Mouse (Mus musculus) E14TG2a.4 (cell line): ENCODE results near the gene Cdhr5.

ENCODE experiments used
- H3K27me3 ChIP-seq: 2 replicates; pipeline ENCODE4 v1.6.1; 2014; ENCODE audit warnings: low read length, control low read depth; ENCODE audit not compliant: insufficient read depth
- H3K36me3 ChIP-seq: 2 replicates; pipeline ENCODE4 v1.6.1; 2014; ENCODE audit warnings: low read length, control low read depth; ENCODE audit not compliant: insufficient read depth
- H3K4me1 ChIP-seq: replicated peaks from 2 replicates; pipeline ENCODE4 v1.6.1; 2014; ENCODE audit warnings: low read depth, low read length, control low read depth
- H3K4me3 ChIP-seq: replicated peaks from 2 replicates; pipeline ENCODE4 v1.5.1; 2014; ENCODE audit warnings: mild to moderate bottlenecking, low read length
- H3K9me3 ChIP-seq: 2 replicates; pipeline ENCODE4 v1.6.1; 2014; ENCODE audit warnings: low read length, control low read depth
- CTCF ChIP-seq: conservative IDR thresholded peaks from 2 replicates; pipeline ENCODE4 v1.5.1; 2014; ENCODE audit warnings: low read length
- NANOG ChIP-seq: IDR thresholded peaks from 2 replicates; pipeline ENCODE4 v1.6.1; 2014; ENCODE audit warnings: borderline replicate concordance, low read length, mixed read lengths
- POU5F1 ChIP-seq: IDR thresholded peaks from 2 replicates; pipeline ENCODE4 v1.6.1; 2014; ENCODE audit warnings: low read length, borderline replicate concordance

Gene Cdhr5

DNA sequence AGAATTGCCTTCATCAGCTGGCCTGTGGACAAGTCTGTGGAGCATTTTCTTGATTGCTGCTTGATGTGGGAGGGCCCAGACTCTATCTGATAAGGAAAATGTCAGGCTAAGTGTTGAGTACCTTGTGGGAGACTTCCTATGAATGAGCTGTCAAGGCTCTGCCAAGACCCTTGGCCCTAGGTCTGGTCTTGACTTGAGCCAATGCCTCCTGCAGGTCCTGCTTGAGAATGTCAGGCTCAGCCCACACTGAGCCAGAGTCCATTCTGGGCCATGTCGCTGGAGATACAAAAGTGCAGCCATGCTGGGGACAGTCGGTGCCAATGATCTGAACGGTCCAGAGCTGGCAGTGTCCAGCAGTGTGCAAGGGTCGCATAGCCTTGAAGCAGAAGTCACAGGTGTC is 6.2 kb upstream of the Cdhr5 start:
- H3K4me3 ChIP-seq: no peak overlapping the region

DNA sequence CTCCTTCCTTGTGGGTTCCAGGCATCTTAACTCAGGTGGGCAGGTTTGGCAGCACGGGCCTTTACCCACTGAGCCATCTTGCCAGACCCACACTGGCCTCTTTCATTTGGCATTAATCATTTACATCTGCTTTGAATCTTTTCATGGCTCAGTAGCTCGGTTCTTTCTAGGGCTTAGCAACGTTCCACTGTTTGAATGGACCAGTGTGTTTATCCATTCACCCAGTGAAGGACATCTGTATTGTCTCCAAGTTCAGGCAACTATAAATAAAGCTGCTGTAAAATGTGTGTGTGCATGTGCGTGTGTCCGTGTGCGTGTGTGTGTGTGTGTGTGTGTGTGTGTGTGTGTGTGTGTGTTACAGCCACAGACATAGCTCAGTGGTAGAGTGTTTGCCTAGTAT is 4.9 kb upstream of the Cdhr5 start:
- Histone ChIP-seq H3K36me3 (no peaks in the 10 kb centered on the region), H3K4me3 (no peak overlapping the region), H3K4me1 (peaks cover 35% of the 10 kb centered on the region), H3K27me3 (peaks cover 22% of the 10 kb centered on the region), H3K9me3 (no peaks in the 10 kb centered on the region)
- no peak for TF ChIP-seq NANOG
- TF ChIP-seq CTCF: no peak
- TF ChIP-seq POU5F1: no peak

More for the DNA sequence above, 6.2 kb upstream of the Cdhr5 start:
- Histone ChIP-seq H3K27me3 (peaks cover 22% of the 10 kb centered on the region), H3K36me3 (no peaks in the 10 kb centered on the region), H3K4me1 (peaks cover 30% of the 10 kb centered on the region), H3K9me3 (no peaks in the 10 kb centered on the region)
- TF ChIP-seq CTCF (no peak), NANOG (no peak), POU5F1 (no peak)

DNA sequence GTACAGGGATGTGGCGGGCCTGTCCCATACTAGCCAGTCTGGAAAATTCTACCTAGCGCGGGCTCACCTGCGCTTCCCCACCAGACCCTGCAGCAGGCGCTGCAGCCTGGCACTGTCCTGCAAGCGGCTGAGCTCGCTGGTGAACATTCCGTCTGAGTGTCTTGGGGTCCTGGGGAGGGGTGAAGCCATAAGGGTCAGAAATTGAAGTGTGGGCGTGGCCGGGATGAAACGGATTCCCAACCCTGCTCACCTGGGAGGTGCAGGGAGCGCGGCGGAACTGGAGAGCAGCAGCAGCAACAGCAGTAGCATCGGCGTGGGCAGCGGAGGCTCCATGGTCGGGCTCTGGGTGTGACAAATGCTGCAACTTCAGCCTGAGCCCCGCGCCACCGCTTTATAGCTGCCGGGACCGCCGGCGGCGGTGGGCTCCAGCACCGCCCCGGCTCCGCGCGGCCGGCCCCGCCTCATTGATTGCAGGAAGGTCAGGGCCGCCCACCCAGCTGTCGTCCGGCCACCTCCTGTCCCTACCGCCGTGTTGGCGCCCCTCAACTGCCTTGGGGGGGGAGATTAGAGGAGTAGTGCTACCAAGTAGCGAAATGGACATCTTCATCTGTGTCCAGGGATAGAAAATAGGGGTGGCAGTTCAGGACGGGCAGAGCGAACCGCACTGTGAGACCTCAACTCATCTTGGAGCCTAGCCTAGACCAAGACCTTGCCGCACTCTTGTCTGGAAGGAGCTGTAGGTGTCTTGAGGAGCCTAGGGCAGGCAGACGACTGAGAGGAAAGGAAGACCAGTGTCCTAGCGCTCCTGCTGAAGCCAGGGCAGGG is 2.4 kb upstream of the Cdhr5 start, which contains the start of gene Sct:
Gene Sct, minus strand, starts transcription at position 368 of the 825 bp plus-strand sequence.
- no peak for TF ChIP-seq NANOG
- TF ChIP-seq CTCF: peak; percentile 45
- no peak for TF ChIP-seq POU5F1
- Histone ChIP-seq H3K9me3 (no peaks in the 10 kb centered on the region), H3K36me3 (no peaks in the 10 kb centered on the region)

DNA sequence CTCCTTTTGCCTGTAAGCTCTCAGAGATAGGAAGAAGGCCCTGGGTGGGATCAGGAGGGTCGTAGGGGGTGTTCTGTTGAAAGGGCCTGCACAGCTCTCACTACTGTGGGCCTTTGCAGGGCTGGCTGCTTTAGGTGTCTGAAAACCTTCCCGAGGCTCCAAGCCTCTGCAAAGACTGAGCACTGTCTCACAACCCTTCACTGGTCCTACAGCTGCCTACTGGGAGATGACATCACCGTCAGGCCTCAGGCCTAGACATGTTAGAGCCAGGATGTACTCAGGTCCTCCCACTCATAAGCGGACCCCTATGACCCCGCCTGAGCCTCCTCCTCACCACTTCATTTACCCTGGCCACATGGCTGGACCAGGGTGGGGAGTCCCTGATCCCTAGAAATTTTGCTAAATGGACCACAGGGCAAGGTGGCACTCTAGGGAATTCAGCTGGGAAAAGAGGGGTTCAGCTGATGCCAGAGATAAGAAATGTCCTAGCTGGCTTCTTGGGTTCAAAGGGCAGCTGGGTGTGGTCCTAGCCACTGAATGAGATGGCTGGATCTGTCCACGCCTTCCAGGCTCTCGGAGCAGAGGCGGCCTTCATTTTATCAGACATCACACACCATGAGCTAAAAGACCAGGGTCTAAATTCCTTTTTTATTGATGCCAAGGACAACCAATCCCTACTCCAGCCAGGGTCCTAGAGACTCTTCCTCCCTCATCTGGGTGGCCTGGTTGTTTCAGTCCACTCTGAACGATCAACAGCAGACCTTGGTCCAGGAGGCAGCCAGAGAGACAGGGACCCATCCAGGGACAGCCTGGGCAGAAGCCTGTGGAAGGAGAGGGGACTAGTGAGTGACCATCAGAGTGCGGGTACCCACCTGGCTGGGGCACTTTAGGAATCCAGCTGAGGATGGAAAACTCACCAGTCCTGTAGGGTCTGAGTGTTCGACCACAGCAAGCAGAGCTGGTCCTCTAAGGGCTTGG is 1.4 kb upstream of the Cdhr5 start:
- no peaks in the 10 kb centered on the region for H3K9me3 ChIP-seq
- TF ChIP-seq POU5F1: no peak
- no peak for TF ChIP-seq NANOG
- TF ChIP-seq CTCF: no peak

More for the DNA sequence above, 2.4 kb upstream of the Cdhr5 start, which contains the start of gene Sct:
- peaks cover 24% of the 10 kb centered on the region for H3K27me3 ChIP-seq
- peak within 1 kb of the TSS; percentile 78 for H3K4me3 ChIP-seq
- H3K4me1 ChIP-seq: peaks cover 38% of the 10 kb centered on the region

DNA sequence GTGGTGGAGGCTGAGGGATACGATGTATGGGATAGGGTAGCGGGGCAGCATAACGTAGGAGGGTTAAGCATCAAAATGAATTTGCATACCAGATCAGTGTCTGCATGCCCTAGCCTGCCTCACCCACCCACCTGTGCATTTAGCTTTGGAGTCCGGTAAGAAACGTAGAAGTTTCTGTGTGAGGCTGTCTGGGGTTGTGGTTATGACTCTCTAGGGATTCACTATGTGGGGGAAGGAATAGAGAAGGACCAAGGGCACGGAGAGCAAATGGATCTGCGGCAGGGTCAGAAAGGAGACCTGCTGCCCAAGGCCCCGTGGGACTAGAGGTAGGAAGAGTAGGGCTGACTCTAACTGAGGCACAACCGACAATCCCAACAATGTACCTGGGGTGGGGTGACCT is 1.2 kb downstream of the Cdhr5 start:
- H3K9me3 ChIP-seq: no peaks in the 10 kb centered on the region
- peaks cover 37% of the 10 kb centered on the region for H3K27me3 ChIP-seq
- peaks cover 38% of the 10 kb centered on the region for H3K4me1 ChIP-seq
- TF ChIP-seq NANOG (no peak), POU5F1 (no peak), CTCF (no peak)
- H3K36me3 ChIP-seq: no peaks in the 10 kb centered on the region
- no peak overlapping the region for H3K4me3 ChIP-seq

More for the DNA sequence above, 1.4 kb upstream of the Cdhr5 start:
- no peaks in the 10 kb centered on the region for H3K36me3 ChIP-seq
- H3K27me3 ChIP-seq: peaks cover 31% of the 10 kb centered on the region
- H3K4me1 ChIP-seq: peaks cover 38% of the 10 kb centered on the region
- H3K4me3 ChIP-seq: peak overlapping the region; percentile 78

DNA sequence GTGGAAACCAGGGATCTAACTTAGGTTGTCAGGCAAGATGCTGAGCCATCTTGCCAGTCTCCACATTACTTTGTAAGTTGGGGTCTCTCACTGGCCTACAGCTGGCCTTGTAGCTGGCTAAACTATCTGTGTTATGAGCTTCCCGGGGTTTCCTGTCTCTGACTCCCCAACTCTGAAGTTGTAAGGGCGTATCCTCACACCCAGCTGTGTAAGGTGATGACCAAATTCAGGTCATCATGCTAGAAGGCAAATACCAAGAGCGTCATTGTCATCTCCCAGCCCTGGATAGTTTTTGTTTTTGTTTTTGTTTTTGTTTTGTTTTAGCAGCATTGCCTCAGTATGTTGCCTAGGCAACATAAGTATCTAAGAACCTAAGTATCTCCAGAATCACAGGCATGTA is 6.0 kb downstream of the Cdhr5 start:
- Histone ChIP-seq H3K4me1 (peaks cover 28% of the 10 kb centered on the region), H3K9me3 (no peaks in the 10 kb centered on the region), H3K36me3 (no peaks in the 10 kb centered on the region; the same call in 1 of the 2 replicates), H3K4me3 (no peak overlapping the region), H3K27me3 (peaks cover 44% of the 10 kb centered on the region)
- TF ChIP-seq CTCF: no peak
- TF ChIP-seq POU5F1: no peak

DNA sequence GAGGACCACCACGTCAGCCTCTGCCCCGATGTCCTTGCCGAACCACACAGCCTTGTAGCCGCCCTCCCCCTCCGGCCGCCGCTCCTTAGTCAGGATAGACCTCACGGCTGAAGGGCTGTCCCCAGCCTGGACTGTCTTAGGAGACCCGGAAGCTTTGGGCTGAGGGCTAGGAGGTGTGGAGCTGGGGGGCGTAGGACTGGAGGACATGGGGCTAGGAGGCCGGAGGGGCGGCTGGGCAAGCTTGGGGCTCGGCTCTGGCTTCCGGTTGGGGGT is 7.4 kb downstream of the Cdhr5 start:
- Histone ChIP-seq H3K9me3 (no peaks in the 10 kb centered on the region), H3K36me3 (peaks cover 10% of the 10 kb centered on the region), H3K27me3 (peaks cover 44% of the 10 kb centered on the region), H3K4me1 (peaks cover 42% of the 10 kb centered on the region), H3K4me3 (peak overlapping the region; percentile 69)
- no peak for TF ChIP-seq CTCF
- TF ChIP-seq POU5F1: no peak
- no peak for TF ChIP-seq NANOG

DNA sequence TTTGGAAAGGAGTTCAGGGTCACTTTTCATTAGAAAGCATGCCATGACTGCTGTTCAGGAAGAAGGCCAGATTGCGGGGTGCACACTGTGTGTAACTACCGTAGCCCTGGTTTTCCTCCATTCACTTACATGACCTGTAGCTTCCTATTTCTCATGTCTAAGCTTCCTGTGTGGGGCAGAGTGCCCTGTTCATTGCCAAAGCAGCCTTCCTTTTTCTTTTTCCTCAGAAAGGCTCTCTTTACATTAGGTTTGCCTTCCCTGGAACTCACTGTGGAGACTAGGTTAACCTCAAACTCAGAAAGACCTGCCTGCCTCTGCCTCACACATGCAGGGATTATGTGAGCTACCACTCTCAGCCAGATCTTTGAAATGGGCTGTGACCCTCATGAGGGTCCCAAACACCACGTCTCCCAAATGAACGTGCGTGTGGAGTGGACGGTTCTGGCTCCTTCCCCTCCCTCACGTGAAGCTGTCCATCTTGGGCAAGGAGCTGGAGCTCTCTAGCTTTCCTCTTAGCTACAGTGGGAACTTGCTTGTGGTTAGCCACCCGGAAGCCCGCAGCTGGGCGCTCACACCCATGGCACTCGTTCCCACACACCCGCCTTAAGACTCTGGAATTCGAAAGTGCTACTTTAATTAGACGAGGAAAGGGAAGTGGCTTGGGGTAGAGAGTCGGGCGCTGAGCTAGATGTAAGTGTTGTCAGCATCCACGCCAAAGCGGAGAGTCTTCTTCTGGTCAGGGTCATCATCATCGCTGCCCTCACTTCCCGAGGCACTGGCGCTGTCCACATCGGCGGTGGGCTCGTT is 7.9 kb downstream of the Cdhr5 start:
- peaks cover 16% of the 10 kb centered on the region for H3K36me3 ChIP-seq
- peaks cover 47% of the 10 kb centered on the region for H3K4me1 ChIP-seq
- H3K27me3 ChIP-seq: peaks cover 41% of the 10 kb centered on the region
- no peaks in the 10 kb centered on the region for H3K9me3 ChIP-seq
- H3K4me3 ChIP-seq: peak overlapping the region; percentile 69
- TF ChIP-seq CTCF: no peak
- TF ChIP-seq POU5F1: no peak
- no peak for TF ChIP-seq NANOG
